Mouse (Mus musculus): ENCODE results near the gene Gm340. TPM values are rescaled to one million over a fixed set of nuclear protein-coding genes. Genes with fewer than 3 reads are reported as not detected.

The Gm340 gene
- polyA plus RNA-seq (2015; fragmentation: Nextera tagmentation; extraction: Ambion mirVana): 2.1 and 2.5 TPM in 2 replicates

GRCm38 (mm10) chr19:41581706-41582420 lies at the start of gene Gm340:
TSS of gene Gm340 (plus strand) at chr19:41582370.
- H3K4me1 ChIP-seq: no peaks in the 10 kb centered on the region
- no peak within 1 kb of the TSS for H3K9ac ChIP-seq
- 90% methylated on average over 23 of the region's 23 CpGs for WGBS
- H3K36me3 ChIP-seq: peaks cover 39% of the 10 kb centered on the region
- no peak within 1 kb of the TSS for H3K4me3 ChIP-seq (replicated peaks)
- H3K27ac ChIP-seq (replicated peaks): no peak within 1 kb of the TSS
- no peaks in the 10 kb centered on the region for H3K27me3 ChIP-seq
- no peak within 1 kb of the TSS for H3K4me2 ChIP-seq (replicated peaks)
- H3K9me3 ChIP-seq (replicated peaks): no peaks in the 10 kb centered on the region
- ATAC-seq (ENCODE audit: insufficient number of reproducible peaks, low FRiP score, low TSS enrichment, low read depth): no peak

- H3K36me3 ChIP-seq: no peaks in the 10 kb centered on the region
- no peaks in the 10 kb centered on the region for H3K27me3 ChIP-seq
- ATAC-seq (ENCODE audit: insufficient number of reproducible peaks, low FRiP score, low TSS enrichment, low read depth): no peak
- H3K4me3 ChIP-seq (replicated peaks): no peak overlapping the region
- 81% methylated on average over 3 of the region's 3 CpGs for WGBS
- no peak overlapping the region for H3K27ac ChIP-seq (replicated peaks)
- no peaks in the 10 kb centered on the region for H3K9me3 ChIP-seq (replicated peaks)
- no peaks in the 10 kb centered on the region for H3K4me1 ChIP-seq
- no peak overlapping the region for H3K9ac ChIP-seq
- no peak overlapping the region for H3K4me2 ChIP-seq (replicated peaks)
Observed at GRCm38 (mm10) chr19:41534021-41534420, 48.1 kb upstream of the Gm340 start.

- no peak overlapping the region for H3K27ac ChIP-seq (replicated peaks)
- no peak overlapping the region for H3K4me2 ChIP-seq (replicated peaks)
- no peaks in the 10 kb centered on the region for H3K4me1 ChIP-seq
- no peak overlapping the region for H3K4me3 ChIP-seq (replicated peaks)
- no peaks in the 10 kb centered on the region for H3K27me3 ChIP-seq
- 77% methylated on average over 4 of the region's 4 CpGs for WGBS
- no peak overlapping the region for H3K9ac ChIP-seq
- H3K9me3 ChIP-seq (replicated peaks): no peaks in the 10 kb centered on the region
- H3K36me3 ChIP-seq: peaks cover 24% of the 10 kb centered on the region
- ATAC-seq (ENCODE audit: insufficient number of reproducible peaks, low FRiP score, low TSS enrichment, low read depth): no peak
Observed at GRCm38 (mm10) chr19:41556981-41557380, 25.2 kb upstream of the Gm340 start.

GRCm38 (mm10) chr19:41557491-41557890 lies 24.7 kb upstream of the Gm340 start:
- 81% methylated on average over 4 of the region's 4 CpGs for WGBS
- Histone ChIP-seq H3K36me3 (peaks cover 21% of the 10 kb centered on the region), H3K4me3 (replicated peaks) (no peak overlapping the region), H3K4me2 (replicated peaks) (no peak overlapping the region), H3K4me1 (no peaks in the 10 kb centered on the region), H3K27ac (replicated peaks) (no peak overlapping the region), H3K9me3 (replicated peaks) (no peaks in the 10 kb centered on the region), H3K9ac (no peak overlapping the region), H3K27me3 (no peaks in the 10 kb centered on the region)
- no peak for ATAC-seq (ENCODE audit: insufficient number of reproducible peaks, low FRiP score, low TSS enrichment, low read depth)

GRCm38 (mm10) chr19:41558891-41559486 lies 23.2 kb upstream of the Gm340 start:
- H3K36me3 ChIP-seq: peaks cover 19% of the 10 kb centered on the region
- no peaks in the 10 kb centered on the region for H3K4me1 ChIP-seq
- H3K27me3 ChIP-seq: no peaks in the 10 kb centered on the region
- no peak overlapping the region for H3K4me3 ChIP-seq (replicated peaks)
- no peak overlapping the region for H3K9ac ChIP-seq
- WGBS: 81% methylated on average over 9 of the region's 9 CpGs
- no peak overlapping the region for H3K27ac ChIP-seq (replicated peaks)
- H3K9me3 ChIP-seq (replicated peaks): no peaks in the 10 kb centered on the region
- H3K4me2 ChIP-seq (replicated peaks): no peak overlapping the region
- no peak for ATAC-seq (ENCODE audit: insufficient number of reproducible peaks, low FRiP score, low TSS enrichment, low read depth)

GRCm38 (mm10) chr19:41560856-41561255 lies 21.3 kb upstream of the Gm340 start:
- WGBS: 85% methylated on average over 3 of the region's 3 CpGs
- H3K9me3 ChIP-seq (replicated peaks): no peaks in the 10 kb centered on the region
- H3K4me2 ChIP-seq (replicated peaks): no peak overlapping the region
- H3K36me3 ChIP-seq: peaks cover 14% of the 10 kb centered on the region
- H3K27ac ChIP-seq (replicated peaks): no peak overlapping the region
- no peaks in the 10 kb centered on the region for H3K4me1 ChIP-seq
- H3K9ac ChIP-seq: no peak overlapping the region
- no peak for ATAC-seq (ENCODE audit: insufficient number of reproducible peaks, low FRiP score, low TSS enrichment, low read depth)
- H3K4me3 ChIP-seq (replicated peaks): no peak overlapping the region
- no peaks in the 10 kb centered on the region for H3K27me3 ChIP-seq

GRCm38 (mm10) chr19:41568791-41569190 lies 13.4 kb upstream of the Gm340 start:
- 72% methylated on average over 2 of the region's 2 CpGs for WGBS
- no peak overlapping the region for H3K4me3 ChIP-seq (replicated peaks)
- H3K9me3 ChIP-seq (replicated peaks): no peaks in the 10 kb centered on the region
- no peak overlapping the region for H3K9ac ChIP-seq
- no peaks in the 10 kb centered on the region for H3K4me1 ChIP-seq
- H3K36me3 ChIP-seq: no peaks in the 10 kb centered on the region
- no peaks in the 10 kb centered on the region for H3K27me3 ChIP-seq
- no peak overlapping the region for H3K27ac ChIP-seq (replicated peaks)
- no peak for ATAC-seq (ENCODE audit: insufficient number of reproducible peaks, low FRiP score, low TSS enrichment, low read depth)
- H3K4me2 ChIP-seq (replicated peaks): no peak overlapping the region

- Histone ChIP-seq H3K36me3 (no peaks in the 10 kb centered on the region), H3K27me3 (no peaks in the 10 kb centered on the region), H3K9ac (no peak overlapping the region), H3K27ac (replicated peaks) (no peak overlapping the region), H3K4me1 (no peaks in the 10 kb centered on the region), H3K4me2 (replicated peaks) (no peak overlapping the region), H3K4me3 (replicated peaks) (no peak overlapping the region), H3K9me3 (replicated peaks) (no peaks in the 10 kb centered on the region)
- ATAC-seq (ENCODE audit: insufficient number of reproducible peaks, low FRiP score, low TSS enrichment, low read depth): no peak
- 91% methylated on average over 2 of the region's 2 CpGs for WGBS
Observed at GRCm38 (mm10) chr19:41573700-41574099, 8.5 kb upstream of the Gm340 start.

- no peak overlapping the region for H3K9ac ChIP-seq
- H3K9me3 ChIP-seq (replicated peaks): no peaks in the 10 kb centered on the region
- no peak overlapping the region for H3K4me3 ChIP-seq (replicated peaks)
- no peaks in the 10 kb centered on the region for H3K4me1 ChIP-seq
- H3K4me2 ChIP-seq (replicated peaks): no peak overlapping the region
- no peak for ATAC-seq (ENCODE audit: insufficient number of reproducible peaks, low FRiP score, low TSS enrichment, low read depth)
- peaks cover 12% of the 10 kb centered on the region for H3K36me3 ChIP-seq
- no peak overlapping the region for H3K27ac ChIP-seq (replicated peaks)
- no peaks in the 10 kb centered on the region for H3K27me3 ChIP-seq
Observed at GRCm38 (mm10) chr19:41577576-41577975, 4.6 kb upstream of the Gm340 start.

GRCm38 (mm10) chr19:41579311-41579920 lies 2.8 kb upstream of the Gm340 start:
- no peaks in the 10 kb centered on the region for H3K9me3 ChIP-seq (replicated peaks)
- no peak overlapping the region for H3K27ac ChIP-seq (replicated peaks)
- no peaks in the 10 kb centered on the region for H3K27me3 ChIP-seq
- WGBS: 89% methylated on average over 4 of the region's 4 CpGs
- H3K4me3 ChIP-seq (replicated peaks): no peak overlapping the region
- H3K4me1 ChIP-seq: no peaks in the 10 kb centered on the region
- ATAC-seq (ENCODE audit: insufficient number of reproducible peaks, low FRiP score, low TSS enrichment, low read depth): no peak
- peaks cover 31% of the 10 kb centered on the region for H3K36me3 ChIP-seq
- no peak overlapping the region for H3K9ac ChIP-seq
- no peak overlapping the region for H3K4me2 ChIP-seq (replicated peaks)

- 96% methylated on average over 5 of the region's 5 CpGs for WGBS
- no peaks in the 10 kb centered on the region for H3K4me1 ChIP-seq
- no peak overlapping the region for H3K9ac ChIP-seq
- H3K36me3 ChIP-seq: peaks cover 39% of the 10 kb centered on the region
- no peaks in the 10 kb centered on the region for H3K9me3 ChIP-seq (replicated peaks)
- no peak overlapping the region for H3K27ac ChIP-seq (replicated peaks)
- no peak overlapping the region for H3K4me3 ChIP-seq (replicated peaks)
- no peak for ATAC-seq (ENCODE audit: insufficient number of reproducible peaks, low FRiP score, low TSS enrichment, low read depth)
- H3K4me2 ChIP-seq (replicated peaks): no peak overlapping the region
- H3K27me3 ChIP-seq: no peaks in the 10 kb centered on the region
Observed at GRCm38 (mm10) chr19:41582918-41583514, 846 bp downstream of the Gm340 start.
